Mouse (Mus musculus): ENCODE measurements around the gene Traf5. TPM values are rescaled to one million over a fixed set of nuclear protein-coding genes. Genes with fewer than 3 reads are reported as not detected.

The Traf5 gene
- polyA plus RNA-seq, 1 experiment from 2014 or later, result 25.2 TPM

Small RNA genes within 50 kb of the gene (microRNA-seq; reads per million reads assigned to microRNA genes)
- gene Mir3473c, result not detected

Other genes starting within 250 kb of the Traf5 start
- gene Slc30a1, start 185.8 kb downstream of the Traf5 start, polyA plus RNA-seq (2015; fragmentation: Nextera tagmentation; extraction: Ambion mirVana), result 1.6 and 2.0 TPM in 2 replicates
- 0.55 TPM in 2 replicates for gene Rd3, start 115.2 kb downstream of the Traf5 start, polyA plus RNA-seq (2015; fragmentation: Nextera tagmentation; extraction: Ambion mirVana)
- gene Rcor3, start 45.5 kb upstream of the Traf5 start, polyA plus RNA-seq (2015; fragmentation: Nextera tagmentation; extraction: Ambion mirVana), result 26.3 and 27.1 TPM in 2 replicates
- gene Kcnh1, start 98.2 kb upstream of the Traf5 start, polyA plus RNA-seq (2015; fragmentation: Nextera tagmentation; extraction: Ambion mirVana), result 1.2 and 1.3 TPM in 2 replicates

All from kidney, embryonic 16.5 days (tissue).